Mouse (Mus musculus) forebrain, embryonic 12.5 days (tissue): ENCODE results near the gene Mtfp1. TPM values are rescaled to one million over a fixed set of nuclear protein-coding genes. Genes with fewer than 3 reads are reported as not detected.
"Not testable (repeated sequence)": the region's sequence is repeated elsewhere in the genome, so short reads cannot be mapped to it uniquely, and the experiment has no call there.

Experiments used
- ATAC-seq: fragments of 200-750 bp; cut with Nextera tagmentation; 2 replicates; pipeline ENCODE4 v1.8.0; 2017; ENCODE audit warnings: moderate TSS enrichment; ENCODE audit not compliant: low FRiP score
- H3K27ac ChIP-seq: fragments of 300-500 bp; sonication (generic); 2 replicates; pipeline ENCODE4 v1.5.1; 2016; ENCODE audit warnings: mild to moderate bottlenecking
- H3K27me3 ChIP-seq: fragments of 300-500 bp; sonication (generic); 2 replicates; pipeline ENCODE4 v1.6.1; 2016; ENCODE audit warnings: mild to moderate bottlenecking
- H3K36me3 ChIP-seq: fragments of 300-500 bp; sonication (generic); replicated peaks from 2 replicates; pipeline ENCODE4 v1.6.1; 2016; ENCODE audit warnings: mild to moderate bottlenecking
- H3K4me1 ChIP-seq: fragments of 300-500 bp; sonication (generic); 2 replicates; pipeline ENCODE4 v1.6.1; 2016
- H3K4me2 ChIP-seq: fragments of 300-500 bp; sonication (generic); 2 replicates; pipeline ENCODE4 v1.6.1; 2016; ENCODE audit warnings: mild to moderate bottlenecking, moderate library complexity
- H3K4me3 ChIP-seq: fragments of 300-500 bp; sonication (generic); replicated peaks from 2 replicates; pipeline ENCODE4 v1.5.1; 2016; ENCODE audit warnings: mild to moderate bottlenecking
- H3K9ac ChIP-seq: fragments of 300-500 bp; sonication (generic); 2 replicates; pipeline ENCODE4 v1.6.1; 2016; ENCODE audit warnings: mild to moderate bottlenecking
- H3K9me3 ChIP-seq: fragments of 300-500 bp; sonication (generic); 2 replicates; pipeline ENCODE4 v1.6.1; 2016
- WGBS: fragments of 180-500 bp; shearing (Covaris S2); methylation state at CpG from one replicate; pipeline ENCODE4 v1.1.7; 2016; 5-methylcytosine and 5-hydroxymethylcytosine counted together
- polyA plus RNA-seq: library from polyadenylated mRNA; unstranded; fragments of >200 nt; fragmentation: Nextera tagmentation; extraction: Ambion mirVana; gene quantifications from 2 replicates; pipeline ENCODE4 v1.2.1, GENCODE M21; 2016

Gene Mtfp1
- polyA plus RNA-seq, 1 experiment from 2014 or later, result 8.0 TPM

- Histone ChIP-seq H3K4me1 (peaks cover 11% of the 10 kb centered on the region), H3K9ac (no peak overlapping the region), H3K27ac (no peak overlapping the region), H3K9me3 (no peaks in the 10 kb centered on the region), H3K27me3 (peaks cover 11% of the 10 kb centered on the region), H3K4me2 (no peak overlapping the region), H3K36me3 (no peaks in the 10 kb centered on the region), H3K4me3 (no peak overlapping the region)
- ATAC-seq, result no peak
- WGBS, result 86% methylated on average over 6 of the region's 6 CpGs
Observed at GRCm38 (mm10) chr11:4112861-4113260, 17.6 kb upstream of the Mtfp1 start.

DNA sequence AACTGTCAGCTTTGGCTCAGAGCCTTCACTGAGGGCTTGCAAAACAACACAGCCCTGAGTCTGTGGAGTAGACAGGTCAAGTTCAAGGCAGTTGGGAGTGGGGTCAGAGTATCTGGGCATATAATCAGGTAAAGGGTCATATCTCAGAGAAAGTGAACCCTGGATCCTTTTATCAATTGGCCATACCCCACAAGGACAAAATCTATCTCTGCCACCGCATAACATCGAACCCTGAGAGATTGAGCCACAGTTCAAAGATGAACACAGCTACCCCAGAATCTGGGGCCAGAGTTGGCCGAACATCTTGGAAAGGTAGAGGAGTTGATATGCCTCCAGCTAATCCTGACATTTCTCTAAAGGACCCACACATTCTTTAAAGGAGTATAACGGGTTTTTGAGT is 16.8 kb upstream of the Mtfp1 start:
- Histone ChIP-seq H3K4me2 (no peak overlapping the region), H3K36me3 (no peaks in the 10 kb centered on the region), H3K9ac (no peak overlapping the region), H3K9me3 (no peaks in the 10 kb centered on the region), H3K4me1 (0 out of 2 replicates have a peak, but pooled peaks cover 6% of the 10 kb centered on the region), H3K4me3 (no peak overlapping the region), H3K27me3 (peaks cover 4% of the 10 kb centered on the region; the same call in 1 of the 2 replicates), H3K27ac (no peak overlapping the region)
- 87% methylated on average over 4 of the region's 4 CpGs for WGBS
- no peak for ATAC-seq

GRCm38 (mm10) chr11:4108691-4109090 is 13.4 kb upstream of the Mtfp1 start:
- no peak overlapping the region for H3K9ac ChIP-seq

GRCm38 (mm10) chr11:4107901-4108300 is 12.7 kb upstream of the Mtfp1 start:
- ATAC-seq, H3K27me3 ChIP-seq, H3K27ac ChIP-seq, H3K9me3 ChIP-seq, H3K4me2 ChIP-seq, H3K4me1 ChIP-seq, H3K9ac ChIP-seq, H3K36me3 ChIP-seq, H3K4me3 ChIP-seq: not testable (repeated sequence)
- 95% methylated on average over 6 of the region's 6 CpGs for WGBS

More at GRCm38 (mm10) chr11:4108691-4109090, 13.4 kb upstream of the Mtfp1 start:
- ATAC-seq, result no peak
- no peak overlapping the region for H3K4me2 ChIP-seq
- no peaks in the 10 kb centered on the region for H3K9me3 ChIP-seq
- H3K4me3 ChIP-seq, result no peak overlapping the region
- no peak overlapping the region for H3K27ac ChIP-seq
- H3K36me3 ChIP-seq, result no peaks in the 10 kb centered on the region
- H3K27me3 ChIP-seq, result no peaks in the 10 kb centered on the region
- WGBS, result 87% methylated on average over 7 of the region's 7 CpGs
- H3K4me1 ChIP-seq, result no peaks in the 10 kb centered on the region

GRCm38 (mm10) chr11:4105444-4105843 is 10.2 kb upstream of the Mtfp1 start:
- H3K36me3 ChIP-seq, result no peaks in the 10 kb centered on the region
- no peaks in the 10 kb centered on the region for H3K9me3 ChIP-seq
- no peaks in the 10 kb centered on the region for H3K27me3 ChIP-seq
- no peak overlapping the region for H3K9ac ChIP-seq
- WGBS, result 82% methylated on average over 6 of the region's 6 CpGs
- H3K4me1 ChIP-seq, result no peaks in the 10 kb centered on the region
- H3K4me2 ChIP-seq, result no peak overlapping the region
- no peak overlapping the region for H3K4me3 ChIP-seq
- H3K27ac ChIP-seq, result no peak overlapping the region
- no peak for ATAC-seq

DNA sequence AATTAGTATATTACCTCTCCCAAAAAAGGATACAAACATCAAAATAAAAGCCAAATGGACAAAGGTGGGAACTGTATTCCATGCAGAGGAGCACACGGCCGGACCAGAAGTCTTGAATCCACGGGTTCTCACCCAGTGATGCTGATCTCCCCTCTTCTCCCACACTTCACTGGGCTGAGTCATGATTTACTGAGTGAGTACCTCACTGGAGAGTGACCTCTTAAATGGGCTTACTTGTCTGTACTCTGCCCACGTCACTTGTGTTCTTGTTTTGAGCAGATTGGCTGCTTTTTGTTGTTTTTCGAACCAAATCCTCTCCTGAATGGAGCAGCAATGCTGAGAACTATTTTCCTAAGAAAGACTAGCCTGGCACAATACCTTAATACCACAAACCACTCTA is 9.7 kb upstream of the Mtfp1 start:
- no peak overlapping the region for H3K9ac ChIP-seq
- no peaks in the 10 kb centered on the region for H3K27me3 ChIP-seq
- no peak overlapping the region for H3K4me2 ChIP-seq
- H3K4me3 ChIP-seq, result no peak overlapping the region
- H3K27ac ChIP-seq, result no peak overlapping the region
- H3K36me3 ChIP-seq, result no peaks in the 10 kb centered on the region
- no peaks in the 10 kb centered on the region for H3K4me1 ChIP-seq
- WGBS, result 85% methylated on average over 5 of the region's 5 CpGs
- H3K9me3 ChIP-seq, result no peaks in the 10 kb centered on the region
- ATAC-seq, result no peak

GRCm38 (mm10) chr11:4103522-4103921 is 8.3 kb upstream of the Mtfp1 start:
- Histone ChIP-seq H3K4me3 (no peak overlapping the region), H3K9me3 (no peaks in the 10 kb centered on the region), H3K9ac (no peak overlapping the region; the same call in 1 of the 2 replicates), H3K27ac (no peak overlapping the region), H3K4me2 (no peak overlapping the region), H3K36me3 (no peaks in the 10 kb centered on the region), H3K27me3 (no peaks in the 10 kb centered on the region), H3K4me1 (no peaks in the 10 kb centered on the region)
- 84% methylated on average over 14 of the region's 14 CpGs for WGBS
- no peak for ATAC-seq

DNA sequence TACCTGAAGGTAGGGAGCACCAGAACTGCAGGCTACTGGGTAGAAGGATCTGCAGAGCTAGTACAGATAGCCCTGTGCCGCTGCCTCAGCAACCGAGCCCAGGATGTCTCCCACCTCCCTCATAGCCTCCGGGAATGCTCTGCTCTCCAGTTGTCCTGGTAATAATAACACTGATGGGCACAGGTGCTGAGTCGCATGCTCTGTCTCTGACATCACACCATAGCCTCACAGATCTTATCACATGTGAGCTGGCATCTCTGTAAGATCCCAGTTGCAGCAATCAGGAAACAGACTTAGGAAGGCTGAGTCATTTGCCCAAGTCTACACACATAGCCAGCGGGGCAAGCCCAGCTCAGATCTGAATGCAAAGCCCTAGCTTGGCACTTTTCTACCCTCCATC is 6.6 kb upstream of the Mtfp1 start:
- Histone ChIP-seq H3K4me2 (no peak overlapping the region), H3K36me3 (no peaks in the 10 kb centered on the region), H3K4me1 (peaks cover 8% of the 10 kb centered on the region), H3K9ac (no peak overlapping the region), H3K9me3 (no peaks in the 10 kb centered on the region), H3K27me3 (no peaks in the 10 kb centered on the region), H3K27ac (no peak overlapping the region), H3K4me3 (no peak overlapping the region)
- ATAC-seq, result no peak
- 96% methylated on average over 5 of the region's 5 CpGs for WGBS

DNA sequence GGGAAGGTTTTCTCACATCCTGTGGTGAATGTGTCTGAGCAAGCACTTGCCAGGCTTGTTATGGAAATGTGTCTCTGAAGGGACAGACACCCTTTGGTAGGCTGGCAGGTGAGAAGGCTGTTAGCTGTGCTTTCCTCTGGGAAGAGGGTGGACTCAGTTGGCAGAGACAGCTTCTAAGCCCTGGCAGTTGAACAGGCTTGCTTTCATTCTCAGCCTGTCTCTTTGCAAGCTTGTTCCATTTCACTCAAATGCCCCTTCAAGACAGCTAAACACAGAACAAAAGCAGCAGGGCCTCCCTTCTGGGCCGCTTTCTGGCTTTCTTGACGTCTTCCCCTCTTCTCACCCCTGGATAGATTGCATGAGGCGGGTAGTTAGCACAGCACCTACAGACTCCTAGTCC is 4.2 kb upstream of the Mtfp1 start:
- WGBS, result 76% methylated on average over 3 of the region's 3 CpGs
- no peak for ATAC-seq

GRCm38 (mm10) chr11:4098816-4099215 is 3.6 kb upstream of the Mtfp1 start:
- Histone ChIP-seq H3K27me3 (no peaks in the 10 kb centered on the region), H3K4me2 (no peak overlapping the region), H3K27ac (no peak overlapping the region), H3K9me3 (no peaks in the 10 kb centered on the region), H3K9ac (no peak overlapping the region), H3K4me3 (no peak overlapping the region), H3K4me1 (peaks cover 32% of the 10 kb centered on the region), H3K36me3 (no peaks in the 10 kb centered on the region)
- 72% methylated on average over 7 of the region's 7 CpGs for WGBS
- no peak for ATAC-seq

More for the DNA sequence above, 4.2 kb upstream of the Mtfp1 start:
- no peak overlapping the region for H3K9ac ChIP-seq
- no peak overlapping the region for H3K4me3 ChIP-seq
- no peaks in the 10 kb centered on the region for H3K27me3 ChIP-seq
- no peaks in the 10 kb centered on the region for H3K36me3 ChIP-seq
- no peak overlapping the region for H3K4me2 ChIP-seq
- peaks cover 26% of the 10 kb centered on the region for H3K4me1 ChIP-seq
- H3K9me3 ChIP-seq, result no peaks in the 10 kb centered on the region
- H3K27ac ChIP-seq, result no peak overlapping the region

DNA sequence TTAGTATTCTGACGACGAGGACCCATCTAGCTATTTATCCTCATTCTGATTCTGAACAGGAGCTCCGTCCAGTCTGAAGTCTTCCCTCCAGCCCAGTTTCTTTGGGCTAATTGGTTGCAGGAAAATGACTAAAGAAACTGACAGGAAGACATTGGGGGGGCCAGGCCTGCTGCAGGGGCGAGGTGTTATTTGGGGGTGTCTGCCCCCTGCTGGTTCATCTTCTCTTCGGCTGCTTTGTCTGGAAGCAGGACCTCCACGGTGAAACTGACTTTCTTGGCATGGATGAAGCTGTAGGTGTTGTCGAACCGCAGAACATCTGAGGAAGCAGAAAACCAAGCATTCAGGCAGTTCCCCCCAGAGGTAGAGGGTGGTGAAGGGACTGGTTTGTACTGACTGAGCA is 2.9 kb upstream of the Mtfp1 start:
- no peaks in the 10 kb centered on the region for H3K9me3 ChIP-seq
- WGBS, result 67% methylated on average over 8 of the region's 8 CpGs
- no peak overlapping the region for H3K4me3 ChIP-seq
- no peak overlapping the region for H3K4me2 ChIP-seq
- H3K36me3 ChIP-seq, result no peaks in the 10 kb centered on the region
- H3K27ac ChIP-seq, result no peak overlapping the region
- H3K4me1 ChIP-seq, result peaks cover 32% of the 10 kb centered on the region
- no peaks in the 10 kb centered on the region for H3K27me3 ChIP-seq
- ATAC-seq, result no peak
- H3K9ac ChIP-seq, result no peak overlapping the region

DNA sequence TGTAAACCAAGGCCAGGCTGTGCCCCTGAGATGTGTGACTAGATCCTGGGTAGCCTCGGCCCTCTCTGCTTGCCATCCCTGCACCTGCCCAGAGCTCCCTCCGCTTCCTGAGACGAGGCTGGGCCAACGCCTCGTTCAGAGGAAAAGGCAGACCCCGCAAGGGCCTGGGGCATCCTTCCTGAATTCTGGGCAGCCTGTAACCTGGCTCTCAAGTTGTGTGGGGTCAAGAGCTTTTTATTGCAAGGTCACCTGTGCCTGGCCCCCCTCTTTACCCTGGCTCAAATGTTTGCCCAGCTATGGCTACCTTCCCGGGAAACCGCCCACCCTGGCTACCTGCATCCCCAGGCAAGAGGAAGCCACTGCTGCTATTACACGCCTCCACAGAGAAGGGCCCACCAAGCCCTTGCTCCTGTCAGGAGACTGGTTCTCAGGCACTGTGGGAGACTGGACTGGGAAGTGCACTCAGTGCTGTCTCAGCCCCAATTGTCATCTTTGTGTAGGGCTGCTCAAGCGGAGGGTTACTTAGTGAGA is 1.9 kb upstream of the Mtfp1 start:
- 24% methylated on average over 10 of the region's 10 CpGs for WGBS
- no peaks in the 10 kb centered on the region for H3K9me3 ChIP-seq
- peak overlapping the region; percentile 58 for H3K4me3 ChIP-seq
- H3K27ac ChIP-seq, result peak overlapping the region; percentile 82
- peak overlapping the region; percentile 74 for H3K9ac ChIP-seq
- ATAC-seq, result peak; percentile 49
- peaks cover 32% of the 10 kb centered on the region for H3K4me1 ChIP-seq
- H3K27me3 ChIP-seq, result no peaks in the 10 kb centered on the region
- peaks cover under 1% of the 10 kb centered on the region; the same call in 1 of the 2 replicates for H3K36me3 ChIP-seq
- H3K4me2 ChIP-seq, result peak overlapping the region; percentile 81
